Mouse (Mus musculus): ENCODE data around the gene Cyth2.

GRCm38 (mm10) chr7:45767500-45767899 lies 46.9 kb downstream of the Cyth2 start:
- no peak for TF ChIP-seq TAL1 (IDR thresholded peaks at IDR 0.05; ENCODE audit: low read length)
- TF ChIP-seq GATA1 (IDR thresholded peaks at IDR 0.05; ENCODE audit: low read length) = no peak
